Mouse (Mus musculus) heart, postnatal 0 days (tissue): ENCODE measurements around the gene Surf6. TPM values are rescaled to one million over a fixed set of nuclear protein-coding genes. Genes with fewer than 3 reads are reported as not detected.

Experiments used
- ATAC-seq: fragments of 200-750 bp; cut with Nextera tagmentation; 2 replicates; pipeline ENCODE4 v1.8.0; 2017; ENCODE audit warnings: low read depth, moderate number of reproducible peaks, moderate library complexity; ENCODE audit not compliant: insufficient read depth
- DNase-seq: peaks from one replicate; pipeline ENCODE4 v3.0.0-alpha.2; 2016; ENCODE audit warnings: low spot score
- H3K27ac ChIP-seq: fragments of 300-500 bp; sonication (generic); 2 replicates; pipeline ENCODE4 v1.5.1; 2014; ENCODE audit warnings: low read depth, mild to moderate bottlenecking
- H3K27me3 ChIP-seq: fragments of 300-500 bp; sonication (generic); 2 replicates; pipeline ENCODE4 v1.6.1; 2014; ENCODE audit warnings: low read length, mixed read lengths; ENCODE audit not compliant: control insufficient read depth, insufficient read depth
- H3K36me3 ChIP-seq: fragments of 300-500 bp; sonication (generic); replicated peaks from 2 replicates; pipeline ENCODE4 v1.6.1; 2014; ENCODE audit warnings: low read length, mixed read lengths; ENCODE audit not compliant: control insufficient read depth, insufficient read depth
- H3K4me1 ChIP-seq: fragments of 300-500 bp; sonication (generic); 2 replicates; pipeline ENCODE4 v1.6.1; 2014; ENCODE audit warnings: antibody characterized with exemption; ENCODE audit not compliant: control insufficient read depth, insufficient read depth
- H3K4me2 ChIP-seq: fragments of 300-500 bp; sonication (generic); 2 replicates; pipeline ENCODE4 v1.6.1; 2014; ENCODE audit warnings: low read depth, mild to moderate bottlenecking, low read length, moderate library complexity
- H3K4me3 ChIP-seq: fragments of 300-500 bp; sonication (generic); 2 replicates; pipeline ENCODE4 v1.5.1; 2014; ENCODE audit warnings: low read depth, low read length
- H3K9ac ChIP-seq: fragments of 300-500 bp; sonication (generic); replicated peaks from 2 replicates; pipeline ENCODE4 v1.6.1; 2014; ENCODE audit warnings: low read depth, low read length, mixed read lengths
- H3K9me3 ChIP-seq: fragments of 300-500 bp; sonication (generic); replicated peaks from 2 replicates; pipeline ENCODE4 v1.6.1; 2016; ENCODE audit warnings: low read length; ENCODE audit not compliant: control insufficient read depth
- CTCF ChIP-seq: IDR thresholded peaks from 2 replicates; pipeline ENCODE4 v1.5.1; 2016; ENCODE audit warnings: antibody characterized with exemption, control low read depth, low read depth
- EP300 ChIP-seq: IDR thresholded peaks from 2 replicates; pipeline ENCODE4 v1.6.1; 2016; ENCODE audit warnings: antibody characterized with exemption, low read depth
- WGBS: fragments of 180-500 bp; shearing (Covaris S2); extraction: QIAGEN DNeasy Blood & Tissue Kit; methylation state at CpG from one replicate; pipeline ENCODE4 v1.1.7; 2014; 5-methylcytosine and 5-hydroxymethylcytosine counted together
- polyA plus RNA-seq: library from polyadenylated mRNA; unstranded; fragments of >200 nt; fragmentation: Nextera tagmentation; extraction: Ambion mirVana; gene quantifications from 2 replicates; pipeline ENCODE4 v1.2.1, GENCODE M21; 2015
- total RNA-seq: library from RNA; depleted of rRNA; stranded (reverse); fragments of >200 nt; gene quantifications from 2 replicates; pipeline ENCODE4 v1.2.3, GENCODE M21; 2014; ENCODE audit warnings: low replicate concordance; rRNA removed

Gene Surf6
- total and polyA plus RNA-seq, 2 experiments from 2014 or later = 7.3 to 9.8 TPM

DNA sequence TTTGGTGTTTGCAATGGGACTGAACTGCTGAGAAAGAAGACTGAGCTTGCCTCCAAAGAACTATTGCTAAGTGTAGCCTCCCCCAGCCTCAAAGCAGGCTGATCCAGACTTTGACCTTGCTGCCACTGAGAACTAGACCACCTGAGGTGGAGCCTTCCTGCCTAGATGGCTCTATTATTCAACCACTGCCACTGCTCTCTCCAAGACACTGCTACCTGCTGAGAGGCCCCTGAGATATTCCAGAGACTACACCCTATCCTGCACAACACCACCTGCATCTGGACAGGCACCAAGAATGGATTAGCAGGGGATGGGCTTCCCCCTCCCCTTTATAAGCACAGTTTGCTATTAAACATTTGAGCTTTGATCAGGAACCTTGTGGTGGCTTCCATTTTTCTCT, 24.1 kb downstream of the Surf6 start:
- no peak for ATAC-seq

GRCm38 (mm10) chr2:26870666-26871065, 32.0 kb downstream of the Surf6 start:
- no peaks in the 10 kb centered on the region for H3K27me3 ChIP-seq
- H3K27ac ChIP-seq = no peak overlapping the region
- no peak overlapping the region for H3K4me3 ChIP-seq
- 49% methylated on average over 6 of the region's 6 CpGs for WGBS
- no peaks in the 10 kb centered on the region for H3K9me3 ChIP-seq
- no peaks in the 10 kb centered on the region for H3K4me1 ChIP-seq
- ATAC-seq (no peak), DNase-seq (no peak)
- no peaks in the 10 kb centered on the region for H3K36me3 ChIP-seq
- H3K9ac ChIP-seq = no peak overlapping the region
- TF ChIP-seq CTCF (no peak), EP300 (no peak)
- H3K4me2 ChIP-seq = no peak overlapping the region

More for the DNA sequence above, 24.1 kb downstream of the Surf6 start:
- no peak for DNase-seq
- Histone ChIP-seq H3K4me2 (no peak overlapping the region), H3K4me1 (no peaks in the 10 kb centered on the region), H3K36me3 (no peaks in the 10 kb centered on the region), H3K27ac (no peak overlapping the region), H3K9ac (no peak overlapping the region), H3K4me3 (no peak overlapping the region), H3K9me3 (peaks cover 3% of the 10 kb centered on the region; the same call in 1 of the 2 replicates), H3K27me3 (no peaks in the 10 kb centered on the region)
- TF ChIP-seq CTCF = no peak
- no peak for TF ChIP-seq EP300

DNA sequence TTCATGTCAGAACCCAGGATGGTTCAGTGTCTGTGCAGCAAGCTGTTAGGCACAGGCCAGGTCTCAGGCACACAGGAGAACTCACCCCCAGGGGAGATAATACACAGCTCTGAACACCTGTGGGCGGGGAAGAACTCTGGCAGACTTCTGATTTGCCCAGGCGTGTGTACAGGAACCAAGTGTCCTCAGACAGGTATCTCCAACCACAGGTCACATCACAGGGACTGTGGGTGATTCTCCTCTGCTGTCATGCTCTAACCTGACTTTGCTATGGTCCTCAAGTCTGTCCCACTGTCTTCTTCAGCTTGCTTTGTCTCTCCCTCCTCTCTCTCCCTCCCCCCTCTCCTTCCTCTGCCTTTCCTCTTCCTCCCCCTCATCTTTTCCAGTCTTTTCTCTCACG, 37.8 kb downstream of the Surf6 start, which contains the start of gene Abo:
Gene Abo (minus strand): TSS at position 101 of the 400 bp plus-strand sequence.
- Histone ChIP-seq H3K27ac (no peak within 1 kb of the TSS), H3K9ac (no peak within 1 kb of the TSS), H3K4me2 (no peak within 1 kb of the TSS), H3K36me3 (no peaks in the 10 kb centered on the region), H3K4me1 (no peaks in the 10 kb centered on the region), H3K4me3 (no peak within 1 kb of the TSS), H3K9me3 (no peaks in the 10 kb centered on the region), H3K27me3 (no peaks in the 10 kb centered on the region)
- 42% methylated on average over 3 of the region's 3 CpGs for WGBS
- DNase-seq (no peak), ATAC-seq (no peak)
- TF ChIP-seq CTCF (no peak), EP300 (no peak)

GRCm38 (mm10) chr2:26862856-26863255, 39.8 kb downstream of the Surf6 start:
- Histone ChIP-seq H3K9me3 (no peaks in the 10 kb centered on the region), H3K27ac (no peak overlapping the region), H3K27me3 (no peaks in the 10 kb centered on the region), H3K4me3 (no peak overlapping the region), H3K4me2 (no peak overlapping the region), H3K9ac (no peak overlapping the region), H3K36me3 (no peaks in the 10 kb centered on the region), H3K4me1 (no peaks in the 10 kb centered on the region)
- TF ChIP-seq EP300 (no peak), CTCF (no peak)
- 66% methylated on average over 3 of the region's 3 CpGs for WGBS
- DNase-seq (no peak), ATAC-seq (no peak)

GRCm38 (mm10) chr2:26847706-26848105, 55.0 kb downstream of the Surf6 start:
- WGBS = 56% methylated on average over 2 of the region's 2 CpGs
- DNase-seq (peak; percentile 18), ATAC-seq (no peak)

More at GRCm38 (mm10) chr2:26847706-26848105, 55.0 kb downstream of the Surf6 start:
- Histone ChIP-seq H3K27me3 (no peaks in the 10 kb centered on the region), H3K4me2 (no peak overlapping the region), H3K4me3 (no peak overlapping the region), H3K4me1 (no peaks in the 10 kb centered on the region), H3K36me3 (no peaks in the 10 kb centered on the region), H3K27ac (no peak overlapping the region), H3K9ac (no peak overlapping the region), H3K9me3 (no peaks in the 10 kb centered on the region)
- no peak for TF ChIP-seq EP300
- TF ChIP-seq CTCF = peak; percentile 64

Other genes with a start within 250 kb of the Surf6 start
- gene Lcn4, start 231.6 kb downstream of the Surf6 start, total RNA-seq = not detected in 2 replicates
- not detected in 2 replicates for gene Lcn4, start 231.6 kb downstream of the Surf6 start, polyA plus RNA-seq
- not detected in 2 replicates for gene Abo, start 37.9 kb downstream of the Surf6 start, total RNA-seq
- gene Abo, start 37.9 kb downstream of the Surf6 start, polyA plus RNA-seq = not detected in 2 replicates
- 35.2 and 55.0 TPM in 2 replicates for gene Med22, start 7.8 kb upstream of the Surf6 start, total RNA-seq
- 38.0 and 38.4 TPM in 2 replicates for gene Med22, start 7.8 kb upstream of the Surf6 start, polyA plus RNA-seq
- gene Rpl7a, start 7.9 kb upstream of the Surf6 start, total RNA-seq = 1,073 and 1,113 TPM in 2 replicates
- gene Rpl7a, start 7.9 kb upstream of the Surf6 start, polyA plus RNA-seq = 340 and 347 TPM in 2 replicates
- 5.4 and 9.7 TPM in 2 replicates for gene Surf2, start 13.5 kb upstream of the Surf6 start, total RNA-seq
- gene Surf2, start 13.5 kb upstream of the Surf6 start, polyA plus RNA-seq = 26.8 and 29.0 TPM in 2 replicates
- gene Surf1, start 13.7 kb upstream of the Surf6 start, total RNA-seq = 32.9 and 42.7 TPM in 2 replicates
- gene Surf1, start 13.7 kb upstream of the Surf6 start, polyA plus RNA-seq = 41.4 and 44.3 TPM in 2 replicates
- gene Surf4, start 31.0 kb upstream of the Surf6 start, total RNA-seq = 186 and 189 TPM in 2 replicates
- gene Surf4, start 31.0 kb upstream of the Surf6 start, polyA plus RNA-seq = 131 and 132 TPM in 2 replicates
- gene Stkld1, start 31.2 kb upstream of the Surf6 start, total RNA-seq = not detected in 2 replicates
- 0.19 and 0.25 TPM in 2 replicates for gene Stkld1, start 31.2 kb upstream of the Surf6 start, polyA plus RNA-seq
- 9.7 and 22.9 TPM in 2 replicates for gene Rexo4, start 61.5 kb upstream of the Surf6 start, total RNA-seq
- 13.3 and 16.2 TPM in 2 replicates for gene Rexo4, start 61.5 kb upstream of the Surf6 start, polyA plus RNA-seq
- gene Adamts13, start 70.5 kb upstream of the Surf6 start, total RNA-seq = not detected in 2 replicates
- not detected in 2 replicates for gene Adamts13, start 70.5 kb upstream of the Surf6 start, polyA plus RNA-seq
- 11.9 and 26.6 TPM in 2 replicates for gene Cacfd1, start 107.0 kb upstream of the Surf6 start, total RNA-seq
- gene Cacfd1, start 107.0 kb upstream of the Surf6 start, polyA plus RNA-seq = 34.6 and 37.3 TPM in 2 replicates
- gene Slc2a6, start 125.1 kb upstream of the Surf6 start, total RNA-seq = 0.66 and 0.80 TPM in 2 replicates
- gene Slc2a6, start 125.1 kb upstream of the Surf6 start, polyA plus RNA-seq = 0.10 and 0.14 TPM in 2 replicates
- gene Mymk, start 169.3 kb upstream of the Surf6 start, total RNA-seq = not detected in 2 replicates
- 0.08 and 0.10 TPM in 2 replicates for gene Mymk, start 169.3 kb upstream of the Surf6 start, polyA plus RNA-seq
- gene Adamtsl2, start 176.5 kb upstream of the Surf6 start, total RNA-seq = 17.7 and 21.9 TPM in 2 replicates
- 7.2 and 7.7 TPM in 2 replicates for gene Adamtsl2, start 176.5 kb upstream of the Surf6 start, polyA plus RNA-seq
- 0.23 and 0.93 TPM in 2 replicates for gene Fam163b, start 239.6 kb upstream of the Surf6 start, total RNA-seq
- gene Fam163b, start 239.6 kb upstream of the Surf6 start, polyA plus RNA-seq = 0.36 and 0.40 TPM in 2 replicates